Mouse (Mus musculus) forebrain, embryonic 11.5 days (tissue): ENCODE data around the gene Timm29. TPM values are rescaled to one million over a fixed set of nuclear protein-coding genes. Genes with fewer than 3 reads are reported as not detected.

Source experiments
- ATAC-seq: fragments of 200-750 bp; cut with Nextera tagmentation; replicated peaks from 2 replicates; pipeline ENCODE4 v1.8.0; 2017; ENCODE audit warnings: moderate TSS enrichment; ENCODE audit not compliant: low FRiP score
- DNase-seq: peaks from one replicate; pipeline ENCODE4 v3.0.0-alpha.2; 2017; ENCODE audit warnings: low spot score
- H3K27ac ChIP-seq: fragments of 300-500 bp; sonication (generic); 2 replicates; pipeline ENCODE4 v1.5.1; 2014; ENCODE audit warnings: low read depth, low read length
- H3K27me3 ChIP-seq: fragments of 300-500 bp; sonication (generic); 2 replicates; pipeline ENCODE4 v1.6.1; 2014; ENCODE audit warnings: mild to moderate bottlenecking, low read length, mixed read lengths; ENCODE audit not compliant: control insufficient read depth, insufficient read depth
- H3K36me3 ChIP-seq: fragments of 300-500 bp; sonication (generic); 2 replicates; pipeline ENCODE4 v1.6.1; 2014; ENCODE audit warnings: mild to moderate bottlenecking, low read length, moderate library complexity, mixed read lengths; ENCODE audit not compliant: control insufficient read depth, insufficient read depth
- H3K4me1 ChIP-seq: fragments of 300-500 bp; sonication (generic); replicated peaks from 2 replicates; pipeline ENCODE4 v1.6.1; 2014; ENCODE audit warnings: low read length, mixed read lengths; ENCODE audit not compliant: control insufficient read depth, insufficient read depth
- H3K4me2 ChIP-seq: fragments of 300-500 bp; sonication (generic); 2 replicates; pipeline ENCODE4 v1.6.1; 2014; ENCODE audit warnings: low read depth, mild to moderate bottlenecking, low read length, moderate library complexity, mixed read lengths; ENCODE audit not compliant: severe bottlenecking
- H3K4me3 ChIP-seq: fragments of 300-500 bp; sonication (generic); 2 replicates; pipeline ENCODE4 v1.5.1; 2014; ENCODE audit warnings: low read depth, low read length
- H3K9ac ChIP-seq: fragments of 300-500 bp; sonication (generic); 2 replicates; pipeline ENCODE4 v1.6.1; 2014; ENCODE audit warnings: low read length
- H3K9me3 ChIP-seq: fragments of 300-500 bp; sonication (generic); 2 replicates; pipeline ENCODE4 v1.6.1; 2016; ENCODE audit warnings: low read length, mixed read lengths; ENCODE audit not compliant: control insufficient read depth
- WGBS: fragments of 180-500 bp; shearing (Covaris S2); extraction: QIAGEN DNeasy Blood & Tissue Kit; methylation state at CpG from one replicate; pipeline ENCODE4 v1.1.7; 2014; 5-methylcytosine and 5-hydroxymethylcytosine counted together
- polyA plus RNA-seq: library from polyadenylated mRNA; unstranded; fragments of >200 nt; fragmentation: Nextera tagmentation; extraction: Ambion mirVana; gene quantifications from 2 replicates; pipeline ENCODE4 v1.2.1, GENCODE M21; 2014

Gene Timm29
- polyA plus RNA-seq, 1 experiment from 2014 or later, result 51.0 TPM

GRCm38 (mm10) chr9:21601073-21601472, 8.6 kb downstream of the Timm29 start:
- H3K4me3 ChIP-seq, result no peak overlapping the region
- H3K27ac ChIP-seq, result no peak overlapping the region
- no peak for ATAC-seq
- no peaks in the 10 kb centered on the region for H3K9me3 ChIP-seq
- no peaks in the 10 kb centered on the region for H3K36me3 ChIP-seq
- H3K4me2 ChIP-seq, result no peak overlapping the region
- H3K9ac ChIP-seq, result no peak overlapping the region
- no peak for DNase-seq
- H3K4me1 ChIP-seq, result no peaks in the 10 kb centered on the region
- WGBS, result 89% methylated on average over 2 of the region's 2 CpGs
- no peaks in the 10 kb centered on the region for H3K27me3 ChIP-seq

GRCm38 (mm10) chr9:21601722-21602399, 9.3 kb downstream of the Timm29 start:
- no peaks in the 10 kb centered on the region for H3K27me3 ChIP-seq
- WGBS, result 47% methylated on average over 10 of the region's 10 CpGs
- no peaks in the 10 kb centered on the region for H3K36me3 ChIP-seq
- H3K4me3 ChIP-seq, result no peak overlapping the region
- no peaks in the 10 kb centered on the region for H3K4me1 ChIP-seq
- ATAC-seq, result no peak
- no peak overlapping the region for H3K27ac ChIP-seq
- H3K4me2 ChIP-seq, result no peak overlapping the region
- no peaks in the 10 kb centered on the region for H3K9me3 ChIP-seq
- H3K9ac ChIP-seq, result no peak overlapping the region
- DNase-seq, result peak; percentile 79

DNA sequence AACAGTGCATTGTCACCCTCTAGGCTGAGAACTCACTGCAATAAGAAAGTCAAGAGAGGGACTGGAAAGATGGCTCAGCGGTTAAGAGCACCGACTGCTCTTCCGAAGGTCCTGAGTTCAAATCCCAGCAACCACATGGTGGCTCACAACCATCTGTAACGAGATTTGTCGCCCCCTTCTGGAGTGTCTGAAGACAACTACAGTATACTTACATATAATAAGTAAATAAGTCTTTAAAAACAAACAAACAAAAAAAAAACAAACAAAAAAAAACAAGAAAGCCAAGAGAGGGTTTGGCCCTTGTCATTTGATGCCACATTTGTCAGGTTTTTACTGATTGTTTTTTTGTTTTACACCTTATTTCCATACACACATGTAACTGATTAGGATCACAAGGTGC, 11.6 kb downstream of the Timm29 start:
- Histone ChIP-seq H3K27me3 (no peaks in the 10 kb centered on the region), H3K9ac (no peak overlapping the region), H3K27ac (no peak overlapping the region), H3K9me3 (no peaks in the 10 kb centered on the region), H3K4me1 (no peaks in the 10 kb centered on the region), H3K36me3 (no peaks in the 10 kb centered on the region), H3K4me3 (no peak overlapping the region), H3K4me2 (no peak overlapping the region)
- DNase-seq (no peak), ATAC-seq (no peak)
- WGBS, result 79% methylated on average over 5 of the region's 5 CpGs

DNA sequence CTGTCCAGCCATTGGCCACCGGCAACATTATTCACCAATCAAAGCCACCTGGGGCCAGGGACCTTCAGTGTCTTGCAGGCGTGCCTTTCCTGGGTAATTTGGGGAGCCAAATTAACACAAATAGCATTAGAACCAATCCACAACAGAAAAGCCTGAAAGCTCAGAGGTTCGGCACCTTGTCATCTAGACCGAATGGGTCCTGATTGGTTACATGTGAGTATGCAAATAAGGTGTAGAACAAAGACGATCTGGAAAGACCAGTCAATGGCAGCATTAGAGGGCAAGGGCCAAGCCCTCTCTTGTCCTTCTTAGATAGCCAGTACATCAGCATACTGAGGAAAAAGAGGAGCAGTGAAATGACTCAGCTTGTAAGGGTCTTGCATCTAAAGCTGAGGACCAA, 13.3 kb downstream of the Timm29 start:
- 82% methylated on average over 5 of the region's 5 CpGs for WGBS
- H3K4me1 ChIP-seq, result no peaks in the 10 kb centered on the region

DNA sequence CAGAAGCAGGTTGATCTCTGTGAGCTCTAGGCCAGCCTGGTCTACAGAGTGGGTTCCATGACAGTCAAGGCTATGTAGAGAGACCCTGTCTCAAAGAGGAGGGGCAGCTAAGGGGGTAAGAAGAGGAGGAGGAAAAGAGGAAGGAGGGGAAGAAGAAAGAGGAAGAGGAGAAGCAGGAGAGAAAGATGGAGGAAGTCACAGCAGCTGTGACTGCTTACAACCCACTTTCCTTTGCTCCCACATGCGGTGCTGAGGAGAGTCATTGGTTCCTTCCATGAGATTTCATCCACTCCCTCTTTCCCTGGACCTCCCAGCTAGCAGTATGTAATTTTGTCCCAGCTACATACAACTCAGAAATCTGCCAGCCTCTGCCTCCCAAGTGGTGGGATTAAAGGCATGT, 14.1 kb downstream of the Timm29 start:
- Histone ChIP-seq H3K36me3 (no peaks in the 10 kb centered on the region), H3K27me3 (no peaks in the 10 kb centered on the region), H3K9me3 (no peaks in the 10 kb centered on the region), H3K4me2 (no peak overlapping the region), H3K9ac (no peak overlapping the region), H3K4me3 (no peak overlapping the region), H3K27ac (no peak overlapping the region), H3K4me1 (no peaks in the 10 kb centered on the region)
- DNase-seq, result no peak
- WGBS, result 82% methylated on average over 1 of the region's 1 CpGs
- ATAC-seq, result no peak

More for the DNA sequence above, 13.3 kb downstream of the Timm29 start:
- Histone ChIP-seq H3K27me3 (no peaks in the 10 kb centered on the region), H3K4me2 (no peak overlapping the region), H3K36me3 (no peaks in the 10 kb centered on the region), H3K9ac (no peak overlapping the region), H3K9me3 (no peaks in the 10 kb centered on the region), H3K27ac (no peak overlapping the region), H3K4me3 (no peak overlapping the region)
- ATAC-seq (no peak), DNase-seq (no peak)

GRCm38 (mm10) chr9:21609861-21610260, 17.3 kb downstream of the Timm29 start:
- no peaks in the 10 kb centered on the region for H3K36me3 ChIP-seq
- no peaks in the 10 kb centered on the region for H3K9me3 ChIP-seq
- H3K4me2 ChIP-seq, result no peak overlapping the region
- H3K27ac ChIP-seq, result no peak overlapping the region
- H3K27me3 ChIP-seq, result no peaks in the 10 kb centered on the region
- no peak overlapping the region for H3K9ac ChIP-seq
- no peaks in the 10 kb centered on the region for H3K4me1 ChIP-seq
- 91% methylated on average over 1 of the region's 1 CpGs for WGBS
- DNase-seq (no peak), ATAC-seq (no peak)
- H3K4me3 ChIP-seq, result no peak overlapping the region

DNA sequence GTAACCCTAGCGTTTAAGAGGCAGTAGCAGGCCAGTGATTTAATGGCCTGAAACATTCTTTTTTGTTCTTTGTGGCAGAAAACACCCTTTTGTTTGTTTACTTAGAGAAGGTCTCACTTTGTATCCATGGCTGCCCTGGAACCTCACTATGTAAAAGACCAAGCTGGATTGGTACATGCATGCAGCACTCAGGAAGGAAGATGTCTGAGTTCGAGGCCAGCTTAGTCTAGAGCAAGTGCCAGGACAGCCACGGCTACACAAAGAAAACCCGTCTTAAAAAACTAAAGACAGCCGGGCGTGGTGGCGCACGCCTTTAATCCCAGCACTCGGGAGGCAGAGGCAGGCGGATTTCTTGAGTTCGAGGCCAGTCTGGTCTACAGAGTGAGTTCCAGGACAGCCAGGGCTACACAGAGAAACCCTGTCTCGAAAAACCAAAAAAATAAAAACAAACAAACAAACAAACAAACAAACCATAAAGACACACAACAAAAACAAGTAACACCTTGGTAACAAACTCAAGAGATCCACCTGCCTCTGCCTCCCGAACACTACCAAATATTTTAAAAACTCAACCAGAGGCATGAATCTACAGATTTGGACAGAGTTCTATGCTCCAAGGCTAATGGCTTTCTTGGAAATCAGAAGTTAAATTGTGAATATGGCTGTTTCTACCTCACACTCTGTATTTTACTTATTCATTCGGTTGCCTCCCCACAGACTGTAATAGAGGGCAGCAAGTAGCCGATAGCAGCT, 22.5 kb downstream of the Timm29 start:
- Histone ChIP-seq H3K36me3 (no peaks in the 10 kb centered on the region), H3K9me3 (no peaks in the 10 kb centered on the region), H3K27ac (peak overlapping the region; percentile 94), H3K4me2 (peak overlapping the region; percentile 73), H3K4me1 (peaks cover 8% of the 10 kb centered on the region; the same call in 1 of the 2 replicates), H3K9ac (peak overlapping the region; percentile 82), H3K4me3 (peak overlapping the region; percentile 72), H3K27me3 (no peaks in the 10 kb centered on the region)
- WGBS, result 79% methylated on average over 15 of the region's 15 CpGs
- ATAC-seq, result no peak
- DNase-seq, result no peak

- H3K4me2 ChIP-seq, result peak within 1 kb of the TSS; percentile 73
- H3K4me3 ChIP-seq, result peak within 1 kb of the TSS; percentile 72
- H3K27ac ChIP-seq, result peak within 1 kb of the TSS; percentile 94
- H3K4me1 ChIP-seq, result peaks cover 8% of the 10 kb centered on the region; the same call in 1 of the 2 replicates
- H3K9me3 ChIP-seq, result no peaks in the 10 kb centered on the region
- peak; percentile 100 for DNase-seq
- under 1% methylated on average over 35 of the region's 45 CpGs for WGBS
- no peaks in the 10 kb centered on the region for H3K36me3 ChIP-seq
- peak within 1 kb of the TSS; percentile 82 for H3K9ac ChIP-seq
- ATAC-seq, result peak; percentile 94
- no peaks in the 10 kb centered on the region for H3K27me3 ChIP-seq
Observed at GRCm38 (mm10) chr9:21615617-21616231, 23.2 kb downstream of the Timm29 start, which contains the start of gene Smarca4. Smarca4 (plus strand) TSS chr9:21616169.
